Mouse (Mus musculus) layer of hippocampus, postnatal 25 days (tissue): Measurements from ENCODE around the gene H2-M2. TPM values are rescaled to one million over a fixed set of nuclear protein-coding genes. Genes with fewer than 3 reads are reported as not detected.
"Not testable (repeated sequence)": the region's sequence is repeated elsewhere in the genome, so short reads cannot be mapped to it uniquely, and the experiment has no call there.

Source experiments
- DNase-seq, 2 experiments: peaks; one replicate each; pipeline ENCODE4 v3.0.0; 2022; ENCODE audit warnings: mixed read lengths in 2 of 2, low spot score in 1 of 2; ENCODE audit errors: extremely low spot score in 1 of 2
- total RNA-seq, 2 experiments: library from RNA; stranded (reverse); gene quantifications; 2 replicates each; pipeline ENCODE4 v1.2.3; 2021

H2-M2 gene
- not detected for total RNA-seq

DNA sequence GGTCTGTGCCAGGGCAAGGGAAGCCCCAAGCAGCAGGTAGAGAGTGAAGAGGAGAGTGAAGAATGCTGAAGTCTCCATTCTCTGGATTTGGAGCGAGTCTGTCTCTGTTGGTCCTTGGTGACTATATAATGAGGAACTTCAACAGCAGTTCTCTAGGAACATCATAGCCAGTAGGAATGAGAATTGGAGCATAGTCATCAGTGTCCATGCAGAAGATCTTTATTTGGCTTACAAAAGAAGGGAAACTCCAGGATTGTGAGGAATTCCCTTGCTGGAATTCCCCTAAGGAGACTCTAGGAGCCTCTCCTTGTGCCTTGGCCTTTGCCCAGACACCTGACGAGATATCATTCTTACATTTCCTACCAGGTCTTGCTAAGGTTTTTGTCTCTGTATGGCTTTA, at the start of gene H2-M2:
TSS of gene H2-M2 (minus strand) at position 101 of the 400 bp plus-strand sequence.
- no peak for DNase-seq

DNA sequence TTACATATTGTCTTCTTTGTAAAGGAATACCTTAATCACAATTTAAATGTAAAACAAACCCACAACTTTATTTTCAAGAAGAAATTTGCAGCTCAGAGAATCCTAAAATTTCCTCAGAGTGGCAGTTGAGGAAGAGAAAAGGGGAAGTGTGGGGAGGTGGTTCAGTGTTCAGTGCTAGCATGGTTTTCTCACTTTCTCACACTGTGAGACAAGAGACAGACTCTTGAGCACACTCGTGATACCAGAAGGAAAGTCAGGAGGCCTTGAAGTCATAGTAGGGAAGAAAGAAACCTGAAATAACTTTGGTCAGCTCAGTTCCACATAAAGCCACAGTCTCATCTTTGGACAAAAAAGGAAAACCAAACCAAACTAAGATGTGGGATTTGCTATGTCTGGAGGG, 42.1 kb upstream of the H2-M2 start:
- DNase-seq: not testable (repeated sequence)

GRCm38 (mm10) chr17:37524612-37525011, 41.3 kb upstream of the H2-M2 start:
- not testable (repeated sequence) for DNase-seq

DNA sequence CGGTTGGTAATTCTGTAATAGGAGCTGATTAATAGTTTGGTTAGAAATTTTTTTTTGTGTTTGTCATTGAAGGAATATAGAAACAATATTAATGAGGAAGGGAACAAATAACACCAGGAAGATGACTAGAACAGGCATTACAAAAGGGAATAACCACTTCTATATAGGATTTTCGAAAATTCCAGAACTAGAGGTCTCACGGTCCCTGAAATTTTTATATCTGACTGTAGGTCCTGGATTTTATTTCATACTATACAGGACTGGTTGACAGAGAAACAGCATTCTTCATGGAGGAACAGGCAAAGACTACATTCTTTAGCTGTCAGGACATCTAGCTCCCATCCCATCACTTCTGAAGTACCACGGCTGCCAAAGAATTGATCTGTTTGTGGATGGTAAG, 24.4 kb upstream of the H2-M2 start, which contains the start of gene Olfr111:
TSS of gene Olfr111 (plus strand) at position 301 of the 400 bp plus-strand sequence.
- DNase-seq: no peak

- no peak for DNase-seq
These were observed 8.7 kb upstream of the H2-M2 start, which contains the start of gene Olfr110 for GRCm38 (mm10) chr17:37491930-37492518. Gene Olfr110 (plus strand): TSS chr17:37492468.

- DNase-seq: no peak
These were observed 24.7 kb downstream of the H2-M2 start, which contains the start of gene Olfr109 for GRCm38 (mm10) chr17:37458616-37459015. Gene Olfr109 (plus strand): TSS chr17:37458916.

GRCm38 (mm10) chr17:37445180-37445579, 38.2 kb downstream of the H2-M2 start, which contains the start of gene Olfr108:
Gene Olfr108 (plus strand): TSS chr17:37445480.
- no peak for DNase-seq

Other genes with a start within 250 kb of the H2-M2 start
- gene Olfr97, start 246.2 kb downstream of the H2-M2 start, total RNA-seq: not detected
- gene Olfr98, start 219.8 kb downstream of the H2-M2 start, total RNA-seq: not detected
- gene H2-M3, start 213.3 kb downstream of the H2-M2 start, total RNA-seq: 1 to 10 TPM; 1.2 to 2.2 TPM
- not detected for gene Olfr99, start 200.1 kb downstream of the H2-M2 start, total RNA-seq
- not detected for gene Olfr101, start 179.2 kb downstream of the H2-M2 start, total RNA-seq
- not detected for gene Olfr102, start 166.5 kb downstream of the H2-M2 start, total RNA-seq
- not detected for gene Olfr103, start 143.9 kb downstream of the H2-M2 start, total RNA-seq
- not detected for gene Olfr104-ps, start 124.0 kb downstream of the H2-M2 start, total RNA-seq
- gene Olfr105-ps, start 104.5 kb downstream of the H2-M2 start, total RNA-seq: not detected
- not detected for gene Olfr106-ps, start 93.2 kb downstream of the H2-M2 start, total RNA-seq
- not detected for gene Olfr107, start 84.3 kb downstream of the H2-M2 start, total RNA-seq
- not detected for gene Olfr108, start 38.1 kb downstream of the H2-M2 start, total RNA-seq
- not detected for gene Olfr109, start 24.6 kb downstream of the H2-M2 start, total RNA-seq
- gene Olfr110, start 8.9 kb upstream of the H2-M2 start, total RNA-seq: not detected
- gene Olfr111, start 24.5 kb upstream of the H2-M2 start, total RNA-seq: not detected
- gene Olfr112, start 85.9 kb upstream of the H2-M2 start, total RNA-seq: not detected
- not detected for gene Olfr113, start 94.1 kb upstream of the H2-M2 start, total RNA-seq
- gene Olfr114, start 109.2 kb upstream of the H2-M2 start, total RNA-seq: not detected
- not detected for gene Olfr115, start 143.6 kb upstream of the H2-M2 start, total RNA-seq
- not detected for gene Olfr116, start 143.6 kb upstream of the H2-M2 start, total RNA-seq
- not detected for gene Olfr117, start 180.2 kb upstream of the H2-M2 start, total RNA-seq
- not detected for gene Olfr118, start 183.4 kb upstream of the H2-M2 start, total RNA-seq
- gene Olfr119, start 213.0 kb upstream of the H2-M2 start, total RNA-seq: not detected
- gene Olfr120, start 238.3 kb upstream of the H2-M2 start, total RNA-seq: not detected